Mouse (Mus musculus): ENCODE data around the gene Trp63.
A peak's percentile ranks its signal among the peaks of the same experiment; 100 is the strongest.
"Not testable (repeated sequence)": the region's sequence is repeated elsewhere in the genome, so short reads cannot be mapped to it uniquely, and the experiment has no call there.

Trp63 gene

GRCm38 (mm10) chr16:25683531-25684248, at the start of gene Trp63:
Gene Trp63, plus strand, starts transcription at chr16:25683763.
- no peak for DNase-seq

GRCm38 (mm10) chr16:25644716-25645115, 38.8 kb upstream of the Trp63 start:
- not testable (repeated sequence) for DNase-seq

GRCm38 (mm10) chr16:25660510-25661235, 22.9 kb upstream of the Trp63 start:
- no peak for DNase-seq

- no peak for DNase-seq
Observed at GRCm38 (mm10) chr16:25663116-25663515, 20.4 kb upstream of the Trp63 start.

- DNase-seq, result no peak
Observed at GRCm38 (mm10) chr16:25673861-25674440, 9.6 kb upstream of the Trp63 start.

- DNase-seq, result no peak
Observed at GRCm38 (mm10) chr16:25680369-25680768, 3.2 kb upstream of the Trp63 start.

GRCm38 (mm10) chr16:25682533-25682932, 1.0 kb upstream of the Trp63 start:
- DNase-seq, result no peak

GRCm38 (mm10) chr16:25684572-25684971, 1.0 kb downstream of the Trp63 start:
- no peak for DNase-seq

- no peak for DNase-seq
Observed at GRCm38 (mm10) chr16:25690612-25691011, 7.0 kb downstream of the Trp63 start.

GRCm38 (mm10) chr16:25701252-25701651, 17.7 kb downstream of the Trp63 start:
- DNase-seq, result no peak

- DNase-seq, result no peak
Observed at GRCm38 (mm10) chr16:25706260-25706659, 22.7 kb downstream of the Trp63 start.

- DNase-seq, result no peak
Observed at GRCm38 (mm10) chr16:25715790-25716189, 32.2 kb downstream of the Trp63 start.

GRCm38 (mm10) chr16:25723131-25723530, 39.6 kb downstream of the Trp63 start:
- no peak for DNase-seq

GRCm38 (mm10) chr16:25727001-25727400, 43.4 kb downstream of the Trp63 start:
- no peak for DNase-seq

- peak; percentile 24 to 37 for DNase-seq
Observed at GRCm38 (mm10) chr16:25727957-25728506, 44.5 kb downstream of the Trp63 start.

GRCm38 (mm10) chr16:25736912-25737311, 53.3 kb downstream of the Trp63 start:
- DNase-seq, result no peak

- DNase-seq, result no peak
Observed at GRCm38 (mm10) chr16:25737623-25738050, 54.1 kb downstream of the Trp63 start.

- DNase-seq, result peak; percentile 44 to 46
Observed at GRCm38 (mm10) chr16:25746807-25747206, 63.2 kb downstream of the Trp63 start.

- DNase-seq, result peak; percentile 19 to 51
Observed at GRCm38 (mm10) chr16:25751866-25752265, 68.3 kb downstream of the Trp63 start.

- DNase-seq, result peak; percentile 22 to 28
Observed at GRCm38 (mm10) chr16:25758108-25758507, 74.5 kb downstream of the Trp63 start.

- no peak for DNase-seq
Observed at GRCm38 (mm10) chr16:25765549-25765948, 82.0 kb downstream of the Trp63 start.

GRCm38 (mm10) chr16:25774611-25775010, 91.0 kb downstream of the Trp63 start:
- DNase-seq, result no peak

GRCm38 (mm10) chr16:25777501-25777900, 93.9 kb downstream of the Trp63 start:
- DNase-seq, result no peak

Measured in kidney, postnatal 36 days (tissue).